Mouse (Mus musculus): ENCODE measurements around the gene Pla2g4b.

Gene Pla2g4b

GRCm38 (mm10) chr2:120032726-120033467 lies at the start of gene Pla2g4b:
TSS of gene Pla2g4b (plus strand) at chr2:120033417.
- no peak for DNase-seq (ENCODE audit: low spot score)

- DNase-seq (ENCODE audit: low spot score) = no peak
These were observed 47.3 kb upstream of the Pla2g4b start for GRCm38 (mm10) chr2:119985871-119986270.

GRCm38 (mm10) chr2:119986369-119986768 lies 46.8 kb upstream of the Pla2g4b start:
- no peak for DNase-seq (ENCODE audit: low spot score)

- no peak for DNase-seq (ENCODE audit: low spot score)
These were observed 45.8 kb upstream of the Pla2g4b start for GRCm38 (mm10) chr2:119987441-119987840.

- no peak for DNase-seq (ENCODE audit: low spot score)
These were observed 44.3 kb upstream of the Pla2g4b start for GRCm38 (mm10) chr2:119988952-119989351.

GRCm38 (mm10) chr2:119990881-119991280 lies 42.3 kb upstream of the Pla2g4b start:
- no peak for DNase-seq (ENCODE audit: low spot score)

GRCm38 (mm10) chr2:119992349-119992748 lies 40.9 kb upstream of the Pla2g4b start:
- DNase-seq (ENCODE audit: low spot score) = no peak

GRCm38 (mm10) chr2:119993515-119993914 lies 39.7 kb upstream of the Pla2g4b start:
- no peak for DNase-seq (ENCODE audit: low spot score)

- DNase-seq (ENCODE audit: low spot score) = no peak
These were observed 38.4 kb upstream of the Pla2g4b start for GRCm38 (mm10) chr2:119994839-119995238.

GRCm38 (mm10) chr2:119995391-119996281 lies 37.6 kb upstream of the Pla2g4b start:
- DNase-seq (ENCODE audit: low spot score) = no peak

GRCm38 (mm10) chr2:119997354-119997753 lies 35.9 kb upstream of the Pla2g4b start:
- DNase-seq (ENCODE audit: low spot score) = no peak

GRCm38 (mm10) chr2:119999731-120000130 lies 33.5 kb upstream of the Pla2g4b start:
- DNase-seq (ENCODE audit: low spot score) = no peak

GRCm38 (mm10) chr2:120000882-120001584 lies 32.2 kb upstream of the Pla2g4b start:
- no peak for DNase-seq (ENCODE audit: low spot score)

GRCm38 (mm10) chr2:120001956-120002355 lies 31.3 kb upstream of the Pla2g4b start:
- DNase-seq (ENCODE audit: low spot score) = peak; percentile 51

- DNase-seq (ENCODE audit: low spot score) = no peak
These were observed 29.2 kb upstream of the Pla2g4b start for GRCm38 (mm10) chr2:120003970-120004369.

GRCm38 (mm10) chr2:120006696-120007095 lies 26.5 kb upstream of the Pla2g4b start:
- DNase-seq (ENCODE audit: low spot score) = no peak

- DNase-seq (ENCODE audit: low spot score) = no peak
These were observed 25.5 kb upstream of the Pla2g4b start for GRCm38 (mm10) chr2:120007680-120008210.

GRCm38 (mm10) chr2:120008672-120009071 lies 24.5 kb upstream of the Pla2g4b start:
- DNase-seq (ENCODE audit: low spot score) = no peak

GRCm38 (mm10) chr2:120011462-120012200 lies 21.6 kb upstream of the Pla2g4b start:
- DNase-seq (ENCODE audit: low spot score) = no peak

- DNase-seq (ENCODE audit: low spot score) = peak; percentile 66
These were observed 20.3 kb upstream of the Pla2g4b start for GRCm38 (mm10) chr2:120012924-120013323.

- no peak for DNase-seq (ENCODE audit: low spot score)
These were observed 19.3 kb upstream of the Pla2g4b start for GRCm38 (mm10) chr2:120013831-120014486.

Measured in testis, postnatal 14 days (tissue).